Comparison of ENCODE assay signal across 15 mouse cellular contexts in genomic region chr9:30912161-30912560, GRCm38 (mm10). TPM values are rescaled to one million over a fixed set of nuclear protein-coding genes. Genes with fewer than 3 reads are reported as not detected.
"Had no signal": no experiment of that assay in that cellular context is flagged by ENCODE, and none has a peak within 500 bp of the region (broad histone marks: within the 10 kb centered on the region; RNA-seq: fewer than 3 reads in every experiment).

No protein-coding gene starts in this region.

- ATAC-seq: hindbrain, postnatal 0 days; midbrain, embryonic 16.5 days had no signal

- H3K4me2 ChIP-seq: limb, embryonic 13.5 days; liver, embryonic 11.5 days; midbrain, embryonic 12.5 days; neural tube, embryonic 13.5 days had no signal

- H3K27ac ChIP-seq: hindbrain, postnatal 0 days; limb, embryonic 13.5 days; midbrain, embryonic 12.5 days; neural tube, embryonic 13.5 days had no signal

- DNase-seq: kidney, adult 11 months; left cerebral cortex, postnatal 4 days; lung, adult 18-20 months; lung, postnatal 14 days; retina, postnatal 1 day; right cerebral cortex, postnatal 4 days; spleen, adult 18-20 months; thymus, postnatal 36 days had no signal

- H3K36me3 ChIP-seq: midbrain, embryonic 12.5 days; neural tube, embryonic 13.5 days had no signal

- H3K27me3 ChIP-seq: limb, embryonic 13.5 days; midbrain, embryonic 12.5 days; neural tube, embryonic 13.5 days had no signal

- H3K9ac ChIP-seq: limb, embryonic 13.5 days; midbrain, embryonic 12.5 days; neural tube, embryonic 13.5 days had no signal

- H3K4me1 ChIP-seq: midbrain, embryonic 12.5 days had no signal

- H3K4me3 ChIP-seq: limb, embryonic 13.5 days; midbrain, embryonic 12.5 days; neural tube, embryonic 13.5 days had no signal

- H3K9me3 ChIP-seq: limb, embryonic 13.5 days; midbrain, embryonic 12.5 days; neural tube, embryonic 13.5 days had no signal

RNA-seq across cellular contexts. Expression of gene Adamts15, which starts 10.1 kb away (rescaled TPM):
- total RNA-seq: megakaryocyte-erythroid progenitor cell, adult 5-6 weeks had no signal

RNA-seq across cellular contexts. Expression of gene Adamts8, which starts 30.2 kb away (rescaled TPM):
- total RNA-seq: megakaryocyte-erythroid progenitor cell, adult 5-6 weeks had no signal
